Mouse (Mus musculus) testis, adult 2 months (tissue): Measurements from ENCODE around the gene Spink4.

Experiments used
- CTCF ChIP-seq: fragments of 200-500 bp; IDR thresholded peaks from 2 replicates; pipeline ENCODE4 v1.5.1; 2012; ENCODE audit warnings: low read depth, mild to moderate bottlenecking, inconsistent platforms, low read length, moderate library complexity; ENCODE audit not compliant: control insufficient read depth, insufficient read depth, insufficient replicate concordance
- POLR2A ChIP-seq: fragments of 200-500 bp; IDR thresholded peaks from 2 replicates; pipeline ENCODE4 v1.6.1; 2012; ENCODE audit warnings: low read depth, mild to moderate bottlenecking, inconsistent platforms, low read length, moderate library complexity; ENCODE audit not compliant: control insufficient read depth

DNA sequence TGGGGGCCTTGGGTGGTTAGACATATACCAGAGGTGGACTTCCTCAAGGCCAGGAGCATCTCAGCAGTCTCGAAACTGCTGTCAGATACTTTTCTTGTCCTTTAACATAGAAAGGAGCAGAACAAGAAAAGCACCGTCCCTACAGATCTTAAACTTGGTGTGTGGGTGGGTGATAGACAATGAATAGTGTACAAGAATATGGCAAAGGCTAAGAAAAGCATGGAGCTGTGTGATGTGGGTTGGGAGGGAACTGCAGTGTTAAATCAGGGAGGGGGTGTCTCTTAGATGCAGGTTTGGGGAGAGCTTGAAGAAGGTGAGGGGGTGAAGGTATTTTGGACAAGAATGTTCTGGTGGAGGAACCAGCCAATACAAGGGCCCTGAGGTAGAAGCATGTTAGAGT, 724 bp downstream of the Spink4 start:
- TF ChIP-seq CTCF (no peak), POLR2A (no peak)
